Mouse (Mus musculus): ENCODE results near the gene Cdh22.

- TF ChIP-seq MAX (IDR thresholded peaks at IDR 0.05; ENCODE audit: low read depth) (no peak), POLR2A (IDR thresholded peaks at IDR 0.05; ENCODE audit: insufficient read length, low read depth) (no peak), USF1 (IDR thresholded peaks at IDR 0.05; ENCODE audit: low read depth) (no peak), CEBPB (IDR thresholded peaks at IDR 0.05; ENCODE audit: insufficient read depth, poor library complexity, severe bottlenecking) (no peak)
These were observed 39.1 kb downstream of the Cdh22 start for GRCm38 (mm10) chr2:165195411-165196182.

All from myocyte (in vitro differentiated cells).